In genomic region chr8:77451466-77452382, GRCm38 (mm10) we compare ENCODE assay signal across 11 mouse cellular contexts.
DNase-seq lines count a peak whose midpoint lies in the region; ATAC-seq and TF ChIP-seq lines count a peak whose summit lies in the region.
"Had no signal": no experiment of that assay in that cellular context is flagged by ENCODE, and none has a peak within 500 bp of the region (broad histone marks: within the 10 kb centered on the region; RNA-seq: fewer than 3 reads in every experiment).

No protein-coding gene starts in this region.

- DNase-seq in adrenal gland, adult 2 months: peak; percentile 21
- no peak for DNase-seq in adrenal gland, adult 18-20 months (ENCODE audit: low spot score in 2 of 2)
- peak; percentile 16 for DNase-seq in thymus, adult 2 months
- no peak for DNase-seq in thymus, postnatal 4 days
- DNase-seq in left cerebral cortex, adult 11 months (ENCODE audit: low spot score): no peak
- no peak for DNase-seq in urinary bladder, postnatal 36 days (ENCODE audit: low spot score in 2 of 2)
- DNase-seq in gastrocnemius, postnatal 25 days: no peak
- DNase-seq: lung, adult 18-20 months had no signal

- no peak for ATAC-seq in liver, embryonic 16.5 days (ENCODE audit: low read depth)
- ATAC-seq: midbrain, embryonic 15.5 days had no signal

- H3K27ac ChIP-seq in thymus, adult 2 months (ENCODE audit: control insufficient read depth, insufficient read depth, low read length): no peak overlapping the region
- H3K27ac ChIP-seq in liver, embryonic 16.5 days (ENCODE audit: low read length): no peak overlapping the region
- H3K27ac ChIP-seq: midbrain, embryonic 15.5 days; stomach, postnatal 0 days had no signal

- no peaks in the 10 kb centered on the region for H3K9me3 ChIP-seq in liver, embryonic 16.5 days (replicated peaks; ENCODE audit: control insufficient read depth, low read length)
- H3K9me3 ChIP-seq: midbrain, embryonic 15.5 days had no signal

- peak overlapping the region; percentile 1; the same call in 1 of the 2 replicates for H3K4me3 ChIP-seq in thymus, adult 2 months (ENCODE audit: control insufficient read depth, insufficient read depth, low read length)
- H3K4me3 ChIP-seq in liver, embryonic 16.5 days (ENCODE audit: low read depth, low read length): no peak overlapping the region
- H3K4me3 ChIP-seq: midbrain, embryonic 15.5 days had no signal

- H3K36me3 ChIP-seq in thymus, adult 2 months (ENCODE audit: control insufficient read depth, insufficient read depth, low read length): no peaks in the 10 kb centered on the region
- peaks cover 4% of the 10 kb centered on the region; the same call in 1 of the 2 replicates for H3K36me3 ChIP-seq in liver, embryonic 16.5 days (ENCODE audit: control insufficient read depth, insufficient read depth)

- H3K27me3 ChIP-seq in thymus, adult 2 months (ENCODE audit: control insufficient read depth, insufficient read depth, low read length): no peaks in the 10 kb centered on the region
- H3K27me3 ChIP-seq in liver, embryonic 16.5 days (ENCODE audit: control insufficient read depth, insufficient read depth, low read depth, low read length): no peaks in the 10 kb centered on the region
- H3K27me3 ChIP-seq: midbrain, embryonic 15.5 days had no signal

- H3K9ac ChIP-seq in liver, embryonic 16.5 days (ENCODE audit: low read depth, low read length): no peak overlapping the region
- H3K9ac ChIP-seq: midbrain, embryonic 15.5 days had no signal

- TF ChIP-seq CTCF in thymus, adult 2 months (IDR thresholded peaks at IDR 0.05; ENCODE audit: borderline replicate concordance, control insufficient read depth, extremely low read depth, insufficient read depth, low read length, poor library complexity): no peak

- no peak for TF ChIP-seq POLR2A in thymus, adult 2 months (IDR thresholded peaks at IDR 0.05; ENCODE audit: control insufficient read depth, extremely low read depth, insufficient read depth, low read length, poor library complexity)

- H3K4me2 ChIP-seq in liver, embryonic 16.5 days (ENCODE audit: low read depth, low read length): peak overlapping the region; percentile 24
- H3K4me2 ChIP-seq: midbrain, embryonic 15.5 days had no signal

- peaks cover 20% of the 10 kb centered on the region for H3K4me1 ChIP-seq in thymus, adult 2 months (replicated peaks; ENCODE audit: control insufficient read depth, insufficient read depth, low read length)
- no peaks in the 10 kb centered on the region for H3K4me1 ChIP-seq in liver, embryonic 16.5 days (ENCODE audit: control insufficient read depth, low read depth, low read length)
- H3K4me1 ChIP-seq: midbrain, embryonic 15.5 days had no signal

- WGBS in thymus, adult 2 months: 31% methylated on average over 21 of the region's 21 CpGs
- 63% methylated on average over 21 of the region's 21 CpGs for WGBS in liver, embryonic 16.5 days (ENCODE audit: insufficient replicate concordance)

Comparison
In these comparisons a context has a peak if more than half of its experiments do, and no peak if none do; other contexts are left out.
1. DNase-seq: peak in adrenal gland, adult 2 months (single experiment) and thymus, adult 2 months (single experiment); none in adrenal gland, adult 18-20 months (0 of 2), thymus, postnatal 4 days (single experiment), left cerebral cortex, adult 11 months (single experiment), urinary bladder, postnatal 36 days (0 of 2) and gastrocnemius, postnatal 25 days (single experiment).